Mouse (Mus musculus): ENCODE results near the gene Ankrd17.

The Ankrd17 gene

DNA sequence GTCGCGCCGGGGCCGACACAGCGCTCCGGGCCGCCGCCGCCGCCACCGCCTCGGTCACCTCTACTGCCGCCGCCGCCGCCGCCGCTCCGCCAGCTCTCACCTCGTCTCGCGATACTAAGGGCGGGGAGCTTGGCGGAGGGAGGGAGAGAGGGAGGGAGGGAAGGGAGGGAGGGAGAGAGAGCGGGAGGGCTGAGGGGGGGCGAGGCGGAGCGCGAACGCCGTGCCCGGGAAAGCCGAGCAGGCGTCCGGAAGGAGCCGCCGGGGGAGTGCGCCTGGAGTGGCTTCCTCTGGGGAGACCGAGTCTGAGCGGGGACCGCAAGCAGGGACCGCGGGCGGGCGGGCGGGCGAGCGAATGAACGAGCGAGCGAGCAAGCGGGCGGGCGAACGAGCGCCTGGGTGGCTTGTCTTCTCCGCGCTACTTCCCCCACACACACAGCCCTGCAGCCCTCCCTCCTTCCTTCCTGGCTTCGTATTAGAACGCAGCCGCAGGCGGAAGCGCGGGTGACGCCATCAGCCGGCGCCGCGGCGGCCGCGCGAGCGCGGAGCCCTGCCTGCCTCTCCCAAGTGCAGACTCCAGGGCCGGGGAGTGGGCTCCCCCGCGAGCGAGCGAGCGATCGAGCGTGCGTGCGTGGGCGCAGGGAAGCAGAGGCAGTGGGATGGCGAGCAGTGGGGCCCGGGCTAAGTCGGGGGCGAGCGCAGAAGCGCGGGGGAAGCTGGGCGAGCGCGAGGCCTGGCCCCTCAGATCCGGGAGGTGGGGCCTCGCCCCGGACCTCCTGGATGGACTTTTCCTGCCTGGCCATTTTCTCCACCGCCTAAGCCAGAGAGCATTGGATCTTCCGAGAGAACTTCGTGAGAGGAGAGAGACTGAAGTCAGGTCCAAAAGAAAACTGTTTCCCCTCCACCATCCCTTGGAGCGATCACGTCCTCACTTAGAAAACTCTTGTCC lies at the start of gene Ankrd17:
TSS of gene Ankrd17 (minus strand) at position 457 of the 946 bp plus-strand sequence.
- no peak for DNase-seq (ENCODE audit: extremely low read depth, low read depth, low spot score)

- DNase-seq (ENCODE audit: extremely low read depth, low read depth, low spot score): no peak
Measured at GRCm38 (mm10) chr5:90414925-90415295, 48.5 kb upstream of the Ankrd17 start.

DNA sequence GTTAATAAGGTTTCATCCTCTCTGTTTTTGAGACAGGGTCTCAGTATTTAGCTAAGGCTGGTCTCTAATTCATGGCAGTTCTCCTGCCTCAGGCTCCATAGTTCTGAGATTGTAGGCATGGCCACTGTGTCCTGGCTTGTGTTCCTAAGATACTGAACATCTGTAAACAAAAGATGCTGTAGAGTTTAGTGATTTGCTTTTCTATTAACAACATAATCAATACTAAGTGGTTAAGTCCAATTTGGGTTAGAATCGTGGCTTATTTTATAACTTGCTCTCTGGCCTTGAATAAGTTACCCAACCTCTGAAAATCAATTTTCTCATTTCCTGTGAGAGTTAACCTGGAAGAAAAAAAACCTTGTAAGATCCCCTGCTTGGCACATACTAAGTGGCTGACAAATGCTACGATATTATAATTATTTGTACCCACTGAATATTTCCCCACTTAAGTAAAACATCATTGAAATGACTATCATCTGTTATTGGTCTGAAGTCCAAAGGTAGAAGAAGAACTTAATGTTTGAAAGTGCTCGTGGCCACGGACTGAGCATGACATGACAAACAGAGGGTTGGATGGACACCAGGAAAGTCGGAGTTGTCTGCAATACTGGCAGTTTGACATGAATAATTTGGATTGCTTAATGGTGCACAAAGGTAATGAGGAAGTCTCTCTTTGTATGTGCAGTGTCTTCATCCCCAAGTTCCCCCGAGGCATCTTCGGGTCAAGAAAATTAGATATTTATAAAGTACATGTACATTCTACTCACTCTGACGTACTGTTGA lies 48.0 kb upstream of the Ankrd17 start:
- DNase-seq (ENCODE audit: extremely low read depth, low read depth, low spot score): peak; percentile 55

DNA sequence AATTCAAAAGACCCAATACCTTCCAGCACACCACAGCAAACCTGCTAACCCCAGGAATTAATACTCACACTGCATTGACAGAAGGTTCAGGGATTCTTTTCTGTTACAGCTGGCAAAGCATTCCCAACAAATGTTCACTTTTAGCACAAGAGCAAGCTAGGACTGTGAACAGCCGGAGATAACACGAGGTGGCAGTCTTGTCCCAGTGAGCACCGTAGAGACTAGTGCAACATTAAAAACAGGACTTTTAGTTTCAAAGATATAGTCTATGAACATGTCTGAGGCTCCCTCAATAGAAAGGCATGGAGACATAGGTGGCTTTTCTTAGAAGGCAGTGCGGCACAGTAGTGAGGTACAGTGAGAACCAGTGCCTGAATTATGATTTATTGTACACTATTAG lies 38.8 kb upstream of the Ankrd17 start:
- DNase-seq (ENCODE audit: extremely low read depth, low read depth, low spot score): no peak

- DNase-seq (ENCODE audit: extremely low read depth, low read depth, low spot score): no peak
Measured at GRCm38 (mm10) chr5:90396817-90397216, 30.4 kb upstream of the Ankrd17 start.

- no peak for DNase-seq (ENCODE audit: extremely low read depth, low read depth, low spot score)
Measured at GRCm38 (mm10) chr5:90394322-90394721, 27.9 kb upstream of the Ankrd17 start.

GRCm38 (mm10) chr5:90393764-90394163 lies 27.4 kb upstream of the Ankrd17 start:
- DNase-seq (ENCODE audit: extremely low read depth, low read depth, low spot score): no peak

DNA sequence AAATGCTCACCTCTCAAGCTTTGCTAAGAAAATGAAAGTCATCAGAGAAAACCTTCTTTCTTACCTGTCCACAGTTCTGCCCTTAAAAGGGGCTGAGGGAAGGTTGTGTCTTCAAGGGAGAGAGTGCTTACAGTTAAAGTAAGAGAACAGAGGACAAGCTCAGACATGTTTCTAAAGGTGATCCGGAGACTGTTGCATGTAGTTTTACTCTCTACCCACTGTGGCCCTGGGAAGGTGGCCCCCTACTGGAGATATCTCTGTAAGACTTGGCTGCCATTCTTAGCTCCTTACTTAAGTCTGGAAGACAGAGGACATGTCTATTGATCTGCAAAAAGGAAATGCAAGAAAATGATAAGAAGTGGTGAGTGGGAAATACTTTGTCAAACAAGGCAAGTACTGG lies 16.7 kb upstream of the Ankrd17 start:
- no peak for DNase-seq (ENCODE audit: extremely low read depth, low read depth, low spot score)

DNA sequence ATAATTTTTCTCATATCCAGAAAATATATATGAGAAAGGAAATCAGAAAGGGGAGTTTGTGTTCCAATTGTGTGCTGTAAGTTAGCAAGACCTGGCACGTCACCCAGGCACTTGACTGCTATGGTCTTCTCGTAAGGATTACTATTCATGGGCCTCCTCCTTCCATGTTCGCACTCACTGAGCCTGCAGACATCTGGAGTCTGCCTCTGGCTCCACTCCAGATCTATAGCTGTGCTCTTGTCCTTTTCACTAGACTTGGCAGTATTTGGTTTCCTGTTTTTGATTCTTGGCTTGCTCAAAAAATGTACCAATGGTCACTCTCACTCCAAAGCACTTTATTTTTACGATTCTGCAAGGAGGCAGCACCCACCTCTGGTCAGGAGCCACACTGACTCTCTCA lies 15.1 kb upstream of the Ankrd17 start:
- no peak for DNase-seq (ENCODE audit: extremely low read depth, low read depth, low spot score)

GRCm38 (mm10) chr5:90373708-90374107 lies 7.3 kb upstream of the Ankrd17 start:
- no peak for DNase-seq (ENCODE audit: extremely low read depth, low read depth, low spot score)

DNA sequence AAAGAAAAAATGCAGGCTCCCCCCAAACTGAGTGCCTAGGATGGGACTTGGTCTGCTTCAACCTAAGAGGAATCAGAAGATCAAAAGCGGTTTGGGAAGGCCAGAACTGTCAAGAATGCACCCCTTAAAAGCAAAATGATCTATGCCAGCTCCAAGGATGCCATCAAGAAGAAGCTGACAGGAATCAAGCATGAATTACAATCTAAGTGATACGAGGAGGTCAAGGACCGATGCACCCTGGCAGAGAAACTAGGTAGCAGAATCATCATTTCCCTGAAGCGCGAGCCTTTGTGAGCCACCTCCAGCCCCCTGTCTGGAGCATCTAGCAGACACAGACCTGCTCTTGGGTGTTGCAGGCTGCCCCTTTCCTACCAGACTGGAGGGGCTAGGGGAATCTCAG lies 4.0 kb upstream of the Ankrd17 start:
- no peak for DNase-seq (ENCODE audit: extremely low read depth, low read depth, low spot score)

GRCm38 (mm10) chr5:90367067-90367303 lies 608 bp upstream of the Ankrd17 start, which contains the start of gene Gm9958:
TSS of gene Gm9958 (plus strand) at chr5:90367204.
- no peak for DNase-seq (ENCODE audit: extremely low read depth, low read depth, low spot score)

DNA sequence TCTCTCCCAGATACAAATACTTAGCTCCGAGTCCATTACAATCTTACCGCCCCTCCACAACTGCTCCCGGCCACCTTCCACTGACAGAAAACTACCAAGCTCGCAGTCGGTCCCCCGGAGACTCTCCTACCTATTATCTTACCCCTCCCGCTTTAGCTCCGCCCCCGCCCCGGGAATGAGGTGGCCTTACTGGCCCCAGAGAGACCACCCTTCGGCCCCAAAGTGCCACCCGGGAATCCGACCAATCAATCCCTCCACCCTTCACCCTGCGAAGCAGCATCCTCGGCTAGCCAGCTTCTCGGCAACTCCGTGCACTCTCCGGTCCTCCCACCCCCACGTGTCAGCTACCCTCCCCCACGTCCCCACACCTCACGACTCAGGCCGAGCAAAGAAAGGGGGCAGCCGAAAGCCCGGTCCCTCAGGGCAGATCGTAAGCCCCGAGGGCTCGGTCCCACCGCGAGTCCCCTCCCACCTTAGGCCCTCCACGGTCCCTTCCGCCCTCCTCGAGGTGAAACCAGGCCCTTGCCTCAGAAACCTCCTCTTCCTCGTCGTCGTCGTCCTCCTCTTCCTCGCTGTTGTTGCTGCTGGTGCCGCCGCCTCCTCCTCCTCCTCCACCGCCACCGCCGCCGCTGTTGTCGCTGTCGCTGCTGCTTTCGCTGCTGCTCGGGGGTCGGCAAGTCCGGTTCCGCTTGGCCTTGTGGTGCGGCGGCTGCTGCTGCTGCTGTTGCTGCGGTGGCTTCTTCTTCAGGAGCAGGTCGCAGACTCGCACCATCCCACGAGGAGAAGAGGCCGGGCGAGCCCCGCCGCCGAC lies 1.0 kb downstream of the Ankrd17 start:
- DNase-seq (ENCODE audit: extremely low read depth, low read depth, low spot score): no peak

- no peak for DNase-seq (ENCODE audit: extremely low read depth, low read depth, low spot score)
Measured at GRCm38 (mm10) chr5:90364526-90364925, 1.9 kb downstream of the Ankrd17 start.

DNA sequence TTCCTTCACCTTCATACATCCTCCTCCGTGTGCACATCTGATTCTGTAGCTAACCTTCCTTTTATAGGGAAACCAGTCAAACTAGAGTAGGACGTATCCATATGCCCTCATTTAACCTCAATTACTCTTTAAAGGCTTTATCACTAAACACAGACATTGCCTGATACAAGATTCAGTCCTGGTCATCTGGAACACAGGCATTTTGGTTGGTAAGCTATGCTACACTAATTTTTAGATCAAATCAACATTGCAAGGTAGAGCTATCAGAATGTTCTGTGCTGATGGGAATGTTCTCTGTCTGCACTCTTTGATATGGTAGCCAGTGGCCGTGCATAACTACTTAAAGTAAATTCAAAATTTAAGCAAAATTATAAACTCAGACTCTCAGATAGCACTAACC lies 10.6 kb downstream of the Ankrd17 start:
- DNase-seq (ENCODE audit: extremely low read depth, low read depth, low spot score): no peak

DNA sequence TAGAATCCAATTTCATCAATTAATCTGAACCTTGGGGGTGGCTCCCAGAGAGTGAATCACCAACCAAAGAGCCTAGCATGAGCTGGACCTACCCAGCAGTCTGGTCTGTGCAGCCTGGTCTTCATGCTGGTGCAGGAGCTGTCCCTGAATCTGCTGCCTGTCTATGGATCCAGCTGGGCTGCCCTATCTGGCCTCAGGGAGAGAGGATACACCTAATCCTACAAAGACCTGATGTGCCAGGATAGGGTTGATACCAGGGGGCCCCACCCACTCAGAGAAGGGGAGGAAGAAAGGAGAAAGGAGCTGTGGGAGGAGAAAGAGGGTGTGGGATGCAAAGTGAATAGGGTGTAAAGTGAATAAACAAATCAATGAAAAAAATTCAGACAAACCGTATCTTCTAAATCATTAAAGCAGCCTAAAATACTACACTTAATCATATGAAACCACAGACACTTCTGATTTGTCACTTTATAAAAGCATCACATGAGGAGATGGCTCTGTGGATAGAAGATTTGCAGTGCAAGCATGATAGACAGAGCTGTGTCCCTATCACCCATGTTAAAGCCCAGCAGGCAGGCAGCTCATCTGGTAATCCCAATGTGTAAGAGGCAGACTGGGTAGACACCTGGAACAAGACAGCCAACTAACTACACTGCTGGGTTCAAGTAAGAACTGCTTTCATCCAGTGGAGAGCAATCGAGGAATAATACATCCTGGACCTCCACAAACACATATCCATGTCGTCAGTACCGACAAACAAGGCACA lies 12.6 kb downstream of the Ankrd17 start:
- no peak for DNase-seq (ENCODE audit: extremely low read depth, low read depth, low spot score)

- no peak for DNase-seq (ENCODE audit: extremely low read depth, low read depth, low spot score)
Measured at GRCm38 (mm10) chr5:90346877-90347276, 19.5 kb downstream of the Ankrd17 start.

DNA sequence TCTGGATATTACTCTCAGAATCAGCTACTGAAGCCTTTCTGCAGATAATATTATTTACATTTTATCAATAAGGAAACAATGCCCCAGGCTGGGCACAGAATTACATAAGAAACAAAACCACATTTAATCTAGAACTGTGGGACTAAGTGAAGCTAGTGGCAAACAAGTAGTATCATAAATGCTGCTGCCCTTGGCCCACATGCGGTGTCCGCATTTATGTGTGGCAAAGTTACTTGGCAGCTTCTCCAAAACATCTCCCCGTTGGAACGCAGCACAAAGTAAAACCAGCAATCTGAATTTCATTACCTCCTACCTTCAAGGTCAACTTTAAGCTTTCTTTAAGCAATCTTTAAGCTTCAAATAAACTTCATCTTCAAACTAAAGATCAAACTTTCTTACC lies 25.5 kb downstream of the Ankrd17 start:
- no peak for DNase-seq (ENCODE audit: extremely low read depth, low read depth, low spot score)

DNA sequence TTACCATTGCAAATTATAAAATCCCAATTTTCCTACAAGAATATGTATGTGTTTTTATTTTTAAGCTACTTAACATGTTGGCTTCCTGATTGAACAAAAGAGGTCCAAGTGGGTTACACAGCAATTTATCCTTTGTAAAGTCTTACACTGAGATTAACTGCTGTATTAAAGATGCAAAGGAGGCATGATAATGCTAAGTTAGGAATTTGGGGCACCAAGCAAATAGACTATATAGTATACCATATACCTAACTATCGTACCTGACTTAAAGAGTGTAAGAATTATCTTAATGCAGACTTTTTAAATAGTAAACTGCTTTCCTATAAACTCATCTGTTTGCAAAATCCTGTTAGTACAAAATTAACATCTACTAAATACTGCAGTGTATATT lies 26.4 kb downstream of the Ankrd17 start:
- DNase-seq (ENCODE audit: extremely low read depth, low read depth, low spot score): no peak

GRCm38 (mm10) chr5:90339129-90339952 lies 27.0 kb downstream of the Ankrd17 start:
- DNase-seq (ENCODE audit: extremely low read depth, low read depth, low spot score): no peak

All from fat pad, adult 2 months (tissue).